ENCODE assay signal across 9 mouse cellular contexts in genomic region chr11:17852405-17852804, GRCm38 (mm10).
DNase-seq lines count a peak whose midpoint lies in the region; ATAC-seq and TF ChIP-seq lines count a peak whose summit lies in the region.
"Had no signal": no experiment of that assay in that cellular context is flagged by ENCODE, and none has a peak within 500 bp of the region (broad histone marks: within the 10 kb centered on the region; RNA-seq: fewer than 3 reads in every experiment).

No protein-coding gene starts in this region.

- no peak overlapping the region for H3K4me2 ChIP-seq in intestine, postnatal 0 days (replicated peaks; ENCODE audit: low read depth)
- no peak overlapping the region for H3K4me2 ChIP-seq in intestine, embryonic 16.5 days (ENCODE audit: low read depth, low read length)
- no peak overlapping the region for H3K4me2 ChIP-seq in embryonic facial prominence, embryonic 11.5 days (ENCODE audit: low read depth, low read length)
- H3K4me2 ChIP-seq in lung, postnatal 0 days (replicated peaks; ENCODE audit: low read depth, low read length): no peak overlapping the region
- H3K4me2 ChIP-seq: embryonic facial prominence, embryonic 13.5 days had no signal

- no peak overlapping the region for H3K27ac ChIP-seq in intestine, postnatal 0 days (ENCODE audit: low read depth, low read length)
- H3K27ac ChIP-seq in intestine, embryonic 16.5 days (ENCODE audit: low read length): no peak overlapping the region
- no peak overlapping the region for H3K27ac ChIP-seq in embryonic facial prominence, embryonic 11.5 days (replicated peaks; ENCODE audit: low read depth, low read length)
- H3K27ac ChIP-seq in lung, postnatal 0 days (ENCODE audit: low read length): no peak overlapping the region
- H3K27ac ChIP-seq: embryonic facial prominence, embryonic 13.5 days had no signal

- no peaks in the 10 kb centered on the region for H3K27me3 ChIP-seq in intestine, postnatal 0 days (replicated peaks; ENCODE audit: control insufficient read depth, insufficient read depth, low read length)
- no peaks in the 10 kb centered on the region for H3K27me3 ChIP-seq in intestine, embryonic 16.5 days (replicated peaks; ENCODE audit: control insufficient read depth, insufficient read depth, low read length)
- no peaks in the 10 kb centered on the region for H3K27me3 ChIP-seq in embryonic facial prominence, embryonic 11.5 days (ENCODE audit: control insufficient read depth, insufficient read depth, low read length)
- no peaks in the 10 kb centered on the region for H3K27me3 ChIP-seq in lung, postnatal 0 days (replicated peaks; ENCODE audit: insufficient read depth, low read length)
- H3K27me3 ChIP-seq: embryonic facial prominence, embryonic 13.5 days had no signal

- TF ChIP-seq CTCF in intestine, postnatal 0 days (IDR thresholded peaks at IDR 0.05; ENCODE audit: low read depth): peak; percentile 68
- TF ChIP-seq CTCF in lung, postnatal 0 days (IDR thresholded peaks at IDR 0.05): peak; percentile 75

- WGBS in intestine, postnatal 0 days: 52% methylated on average over 7 of the region's 7 CpGs
- WGBS in intestine, embryonic 16.5 days: 54% methylated on average over 7 of the region's 7 CpGs
- 54% methylated on average over 7 of the region's 7 CpGs for WGBS in embryonic facial prominence, embryonic 11.5 days
- WGBS in lung, postnatal 0 days: 43% methylated on average over 7 of the region's 7 CpGs

- no peak for TF ChIP-seq EP300 in lung, postnatal 0 days (IDR thresholded peaks at IDR 0.05)

- H3K9ac ChIP-seq in intestine, postnatal 0 days (ENCODE audit: low read depth, low read length): no peak overlapping the region
- H3K9ac ChIP-seq in intestine, embryonic 16.5 days (ENCODE audit: low read depth, low read length): no peak overlapping the region
- H3K9ac ChIP-seq in embryonic facial prominence, embryonic 11.5 days (replicated peaks; ENCODE audit: low read length): no peak overlapping the region
- H3K9ac ChIP-seq in lung, postnatal 0 days (replicated peaks; ENCODE audit: low read depth): no peak overlapping the region
- H3K9ac ChIP-seq: embryonic facial prominence, embryonic 13.5 days had no signal

- DNase-seq in CD4-positive helper T cell, adult 2 months (ENCODE audit: low read depth, low spot score): peak; percentile 3
- peak; percentile 46 for DNase-seq in adipocyte (ENCODE audit: low spot score)
- DNase-seq in embryonic facial prominence, embryonic 11.5 days (ENCODE audit: low spot score): peak; percentile 67
- DNase-seq in lung, postnatal 0 days (ENCODE audit: low spot score): peak; percentile 55
- DNase-seq in gastrocnemius, adult 8-10 months (ENCODE audit: low spot score in 2 of 2): no peak

- no peaks in the 10 kb centered on the region for H3K36me3 ChIP-seq in intestine, postnatal 0 days (ENCODE audit: control insufficient read depth, insufficient read depth)
- H3K36me3 ChIP-seq in intestine, embryonic 16.5 days (ENCODE audit: control insufficient read depth, insufficient read depth, low read length): no peaks in the 10 kb centered on the region
- H3K36me3 ChIP-seq in embryonic facial prominence, embryonic 11.5 days (replicated peaks; ENCODE audit: control insufficient read depth, insufficient read depth, low read depth, low read length): no peaks in the 10 kb centered on the region
- H3K36me3 ChIP-seq in lung, postnatal 0 days (ENCODE audit: insufficient read depth, low read length): no peaks in the 10 kb centered on the region
- H3K36me3 ChIP-seq: embryonic facial prominence, embryonic 13.5 days had no signal

- H3K4me3 ChIP-seq in intestine, postnatal 0 days (ENCODE audit: low read depth, low read length): no peak overlapping the region
- H3K4me3 ChIP-seq in intestine, embryonic 16.5 days (ENCODE audit: low read length): no peak overlapping the region
- no peak overlapping the region for H3K4me3 ChIP-seq in embryonic facial prominence, embryonic 11.5 days (ENCODE audit: low read depth, low read length)
- H3K4me3 ChIP-seq in lung, postnatal 0 days (ENCODE audit: low read depth, low read length): no peak overlapping the region
- H3K4me3 ChIP-seq: embryonic facial prominence, embryonic 13.5 days had no signal

- no peaks in the 10 kb centered on the region for H3K4me1 ChIP-seq in intestine, postnatal 0 days (replicated peaks; ENCODE audit: control insufficient read depth, insufficient read depth, low read length)
- H3K4me1 ChIP-seq in intestine, embryonic 16.5 days (ENCODE audit: control insufficient read depth, insufficient read depth, low read length): peaks cover 2% of the 10 kb centered on the region; the same call in 1 of the 2 replicates
- H3K4me1 ChIP-seq in embryonic facial prominence, embryonic 11.5 days (ENCODE audit: control insufficient read depth, insufficient read depth, low read length): no peaks in the 10 kb centered on the region
- no peaks in the 10 kb centered on the region for H3K4me1 ChIP-seq in lung, postnatal 0 days (ENCODE audit: insufficient read depth, low read depth, low read length)

- H3K9me3 ChIP-seq in intestine, postnatal 0 days (ENCODE audit: control insufficient read depth): no peaks in the 10 kb centered on the region
- H3K9me3 ChIP-seq in intestine, embryonic 16.5 days (ENCODE audit: control insufficient read depth, low read length): no peaks in the 10 kb centered on the region
- no peaks in the 10 kb centered on the region for H3K9me3 ChIP-seq in embryonic facial prominence, embryonic 11.5 days (replicated peaks; ENCODE audit: control insufficient read depth, low read length)
- H3K9me3 ChIP-seq in lung, postnatal 0 days (ENCODE audit: low read length): no peaks in the 10 kb centered on the region
- H3K9me3 ChIP-seq: embryonic facial prominence, embryonic 13.5 days had no signal

- ATAC-seq in intestine, postnatal 0 days: no peak
- no peak for ATAC-seq in intestine, embryonic 16.5 days
- no peak for ATAC-seq in embryonic facial prominence, embryonic 11.5 days (replicated peaks; ENCODE audit: insufficient number of reproducible peaks, low FRiP score, low TSS enrichment, low read depth)
- no peak for ATAC-seq in lung, postnatal 0 days
- ATAC-seq in megakaryocyte, adult 5-6 weeks (ENCODE audit: poor library complexity, severe bottlenecking): no peak

Comparison
In these comparisons a context has a peak if more than half of its experiments do, and no peak if none do; other contexts are left out.
1. DNase-seq: peak in CD4-positive helper T cell, adult 2 months (single experiment), adipocyte (single experiment), embryonic facial prominence, embryonic 11.5 days (single experiment) and lung, postnatal 0 days (single experiment); none in gastrocnemius, adult 8-10 months (0 of 2).